Comparison of ENCODE assay signal across 11 mouse cellular contexts in genomic region chr7:83813465-83813864, GRCm38 (mm10). TPM values are rescaled to one million over a fixed set of nuclear protein-coding genes. Genes with fewer than 3 reads are reported as not detected.
DNase-seq lines count a peak whose midpoint lies in the region; ATAC-seq lines count a peak whose summit lies in the region.
"Had no signal": no experiment of that assay in that cellular context is flagged by ENCODE, and none has a peak within 500 bp of the region (broad histone marks: within the 10 kb centered on the region; RNA-seq: fewer than 3 reads in every experiment).

No protein-coding gene starts in this region.

- intact Hi-C loops in heart, postnatal 36 days (cut with DNase I), result loop anchor here (10.0 kb wide), 1 partner anchor 949 kb away; the partner anchor contains the start of gene Mex3b

- no peak for DNase-seq in heart, embryonic 10.5 days (ENCODE audit: low spot score)
- DNase-seq in heart, postnatal 36 days, result no peak
- peak; percentile 24 for DNase-seq in lung, postnatal 10 days
- DNase-seq in lung, postnatal 4 days, result no peak
- no peak for DNase-seq in retina, postnatal 1 day
- no peak for DNase-seq in B cell, adult 2 months
- DNase-seq: right cerebral cortex, postnatal 4 days; thymus, postnatal 25 days had no signal

- H3K9me3 ChIP-seq in heart, embryonic 10.5 days, result no peaks in the 10 kb centered on the region
- H3K9me3 ChIP-seq in intestine, embryonic 15.5 days, result no peaks in the 10 kb centered on the region
- no peaks in the 10 kb centered on the region for H3K9me3 ChIP-seq in neural tube, embryonic 14.5 days (ENCODE audit: control insufficient read depth, low read length)

- no peak overlapping the region for H3K9ac ChIP-seq in intestine, embryonic 15.5 days
- no peak overlapping the region for H3K9ac ChIP-seq in neural tube, embryonic 14.5 days (replicated peaks; ENCODE audit: low read depth, low read length)

- peaks cover 50% of the 10 kb centered on the region for H3K4me1 ChIP-seq in heart, embryonic 10.5 days
- peaks cover 28% of the 10 kb centered on the region for H3K4me1 ChIP-seq in intestine, embryonic 15.5 days (replicated peaks)
- no peaks in the 10 kb centered on the region for H3K4me1 ChIP-seq in neural tube, embryonic 14.5 days (ENCODE audit: control insufficient read depth, insufficient read depth, low read length)

- no peaks in the 10 kb centered on the region for H3K36me3 ChIP-seq in heart, embryonic 10.5 days
- no peaks in the 10 kb centered on the region for H3K36me3 ChIP-seq in intestine, embryonic 15.5 days
- H3K36me3 ChIP-seq in neural tube, embryonic 14.5 days (ENCODE audit: control insufficient read depth, insufficient read depth, low read length), result no peaks in the 10 kb centered on the region

- no peak overlapping the region for H3K4me3 ChIP-seq in heart, embryonic 10.5 days
- H3K4me3 ChIP-seq in intestine, embryonic 15.5 days (replicated peaks), result no peak overlapping the region
- no peak overlapping the region for H3K4me3 ChIP-seq in neural tube, embryonic 14.5 days (ENCODE audit: low read depth, low read length)

- no peak overlapping the region for H3K4me2 ChIP-seq in intestine, embryonic 15.5 days (replicated peaks)
- H3K4me2 ChIP-seq in neural tube, embryonic 14.5 days (ENCODE audit: low read depth, low read length), result no peak overlapping the region

- peak; percentile 68 for ATAC-seq in intestine, embryonic 15.5 days
- no peak for ATAC-seq in neural tube, embryonic 14.5 days (ENCODE audit: low read depth)

- WGBS in heart, embryonic 10.5 days, result 19% methylated on average over 3 of the region's 3 CpGs
- WGBS in intestine, embryonic 15.5 days, result 10% methylated on average over 3 of the region's 3 CpGs
- WGBS in neural tube, embryonic 14.5 days, result 21% methylated on average over 3 of the region's 3 CpGs

- no peaks in the 10 kb centered on the region for H3K27me3 ChIP-seq in heart, embryonic 10.5 days (ENCODE audit: insufficient read depth, poor library complexity, severe bottlenecking)
- H3K27me3 ChIP-seq in intestine, embryonic 15.5 days (replicated peaks), result no peaks in the 10 kb centered on the region
- H3K27me3 ChIP-seq in neural tube, embryonic 14.5 days (ENCODE audit: control insufficient read depth, insufficient read depth, low read length), result no peaks in the 10 kb centered on the region

- H3K27ac ChIP-seq in heart, embryonic 10.5 days, result peak overlapping the region; percentile 90
- H3K27ac ChIP-seq in intestine, embryonic 15.5 days, result peak overlapping the region; percentile 78
- 0 out of 2 replicates have a peak overlapping the region, but pooled peaks have one; percentile 23 for H3K27ac ChIP-seq in neural tube, embryonic 14.5 days (ENCODE audit: low read depth, low read length)

RNA-seq across cellular contexts. Expression of gene Cfap161, which starts 18.8 kb away (rescaled TPM):
- polyA plus RNA-seq in heart, embryonic 10.5 days (2016; fragmentation: Nextera tagmentation; extraction: Ambion mirVana), result 1.1 and 3.7 TPM in 2 replicates
- not detected for total RNA-seq in heart, postnatal 36 days (2021)
- polyA plus RNA-seq in intestine, embryonic 15.5 days (2015; fragmentation: Nextera tagmentation; extraction: Ambion mirVana), result 0.13 TPM in 1 of 2 replicates, not detected in the other
- polyA plus RNA-seq in neural tube, embryonic 14.5 days (2014; fragmentation: Nextera tagmentation; extraction: Ambion mirVana), result 0.19 and 0.80 TPM in 2 replicates
- total RNA-seq: gastrocnemius, adult 8-10 months had no signal

Comparison
In these comparisons a context has a peak if more than half of its experiments do, and no peak if none do; other contexts are left out.
1. H3K27ac ChIP-seq: peak in every context shown above with its lines; median percentile 90 in heart, embryonic 10.5 days; 78 in intestine, embryonic 15.5 days; 23 in neural tube, embryonic 14.5 days.